ENCODE assay signal across 8 mouse cellular contexts in the genomic region with DNA sequence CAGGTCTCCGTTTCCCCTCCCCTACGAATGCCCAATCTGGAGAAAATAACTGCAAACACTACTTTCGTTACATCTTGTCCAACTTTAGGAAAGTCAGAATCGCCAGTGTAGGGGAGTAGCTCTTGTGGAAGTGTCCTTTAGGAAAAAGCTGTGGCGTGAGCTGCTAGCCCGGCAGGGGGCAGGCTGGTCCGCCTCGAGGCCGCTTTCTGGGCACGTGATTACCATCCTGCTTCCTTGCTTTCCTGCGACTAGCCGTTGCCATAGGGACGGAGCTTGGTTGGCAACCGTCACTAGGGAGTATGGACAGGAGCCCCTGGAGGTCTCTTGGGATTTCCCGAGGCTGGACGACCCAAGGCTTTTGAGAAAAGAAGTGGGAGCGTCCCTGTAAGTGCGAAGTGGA. TPM values are rescaled to one million over a fixed set of nuclear protein-coding genes. Genes with fewer than 3 reads are reported as not detected.
DNase-seq lines count a peak whose midpoint lies in the region; ATAC-seq and TF ChIP-seq lines count a peak whose summit lies in the region.

A gene (plus strand): TSS at position 269 of the 400 bp plus-strand sequence.

- H3K4me3 ChIP-seq in heart, embryonic 11.5 days (ENCODE audit: low read depth, low read length): no peak within 1 kb of the TSS
- peak within 1 kb of the TSS; percentile 13 for H3K4me3 ChIP-seq in kidney, embryonic 14.5 days (ENCODE audit: low read length)
- H3K4me3 ChIP-seq in limb, embryonic 13.5 days: peak within 1 kb of the TSS; percentile 37
- H3K4me3 ChIP-seq in midbrain, embryonic 14.5 days (replicated peaks; ENCODE audit: low read depth, low read length): peak within 1 kb of the TSS; percentile 19; the same call in 1 of the 2 replicates
- H3K4me3 ChIP-seq in spleen, adult 2 months (ENCODE audit: extremely low read depth, insufficient read depth, insufficient read length): no peak within 1 kb of the TSS

- DNase-seq in monocyte, adult 2 months (ENCODE audit: low read depth in 1 of 2, low spot score in 2 of 2): peak; percentile 14 to 32
- peak; percentile 97 for DNase-seq in midbrain, embryonic 14.5 days
- peak in 1 of 2 experiments; percentile 35 for DNase-seq in spleen, adult 2 months (ENCODE audit: low read depth in 1 of 2, low spot score in 2 of 2)

- H3K27me3 ChIP-seq in heart, embryonic 11.5 days (ENCODE audit: control insufficient read depth, insufficient read depth, low read length): no peaks in the 10 kb centered on the region
- no peaks in the 10 kb centered on the region for H3K27me3 ChIP-seq in kidney, embryonic 14.5 days (ENCODE audit: control insufficient read depth, insufficient read depth, low read length)
- H3K27me3 ChIP-seq in limb, embryonic 13.5 days: no peaks in the 10 kb centered on the region; the same call in 1 of the 2 replicates
- no peaks in the 10 kb centered on the region for H3K27me3 ChIP-seq in midbrain, embryonic 14.5 days (ENCODE audit: control insufficient read depth, insufficient read depth, low read length)
- H3K27me3 ChIP-seq in spleen, adult 2 months (ENCODE audit: control insufficient read depth, insufficient read depth, low read length): 0 out of 2 replicates have a peak, but pooled peaks cover 2% of the 10 kb centered on the region

- no peaks in the 10 kb centered on the region for H3K9me3 ChIP-seq in heart, embryonic 11.5 days (replicated peaks; ENCODE audit: control insufficient read depth, low read length)
- H3K9me3 ChIP-seq in kidney, embryonic 14.5 days (ENCODE audit: control insufficient read depth, low read length): no peaks in the 10 kb centered on the region
- H3K9me3 ChIP-seq in limb, embryonic 13.5 days: no peaks in the 10 kb centered on the region
- H3K9me3 ChIP-seq in midbrain, embryonic 14.5 days (ENCODE audit: control insufficient read depth, low read length): no peaks in the 10 kb centered on the region

- H3K9ac ChIP-seq in heart, embryonic 11.5 days (ENCODE audit: low read depth, low read length): no peak within 1 kb of the TSS
- no peak within 1 kb of the TSS for H3K9ac ChIP-seq in kidney, embryonic 14.5 days (ENCODE audit: low read depth, low read length)
- peak within 1 kb of the TSS; percentile 31 for H3K9ac ChIP-seq in limb, embryonic 13.5 days
- H3K9ac ChIP-seq in midbrain, embryonic 14.5 days (replicated peaks; ENCODE audit: low read length): no peak within 1 kb of the TSS

- WGBS in heart, embryonic 11.5 days (ENCODE audit: insufficient replicate concordance): 4% methylated on average over 18 of the region's 18 CpGs
- 2% methylated on average over 18 of the region's 18 CpGs for WGBS in kidney, embryonic 14.5 days
- WGBS in limb, embryonic 13.5 days: 2% methylated on average over 18 of the region's 18 CpGs
- WGBS in midbrain, embryonic 14.5 days: 3% methylated on average over 18 of the region's 18 CpGs
- WGBS in spleen, adult 2 months: 10% methylated on average over 18 of the region's 18 CpGs

- no peak for TF ChIP-seq POLR2A in spleen, adult 2 months (IDR thresholded peaks at IDR 0.05; ENCODE audit: low read depth, low read length)

- no peaks in the 10 kb centered on the region for H3K36me3 ChIP-seq in heart, embryonic 11.5 days (ENCODE audit: control insufficient read depth, insufficient read depth, low read length)
- no peaks in the 10 kb centered on the region; the same call in 1 of the 2 replicates for H3K36me3 ChIP-seq in kidney, embryonic 14.5 days (ENCODE audit: control insufficient read depth, insufficient read depth, low read length)
- H3K36me3 ChIP-seq in limb, embryonic 13.5 days: peaks cover 14% of the 10 kb centered on the region
- H3K36me3 ChIP-seq in midbrain, embryonic 14.5 days (ENCODE audit: control insufficient read depth, insufficient read depth, low read length): peaks cover 17% of the 10 kb centered on the region
- peaks cover 2% of the 10 kb centered on the region; the same call in 1 of the 2 replicates for H3K36me3 ChIP-seq in spleen, adult 2 months (ENCODE audit: control insufficient read depth, insufficient read depth, low read length)

- H3K4me1 ChIP-seq in heart, embryonic 11.5 days (ENCODE audit: control insufficient read depth, insufficient read depth, low read length): no peaks in the 10 kb centered on the region
- H3K4me1 ChIP-seq in kidney, embryonic 14.5 days (ENCODE audit: control insufficient read depth, insufficient read depth, low read length): no peaks in the 10 kb centered on the region
- peaks cover 18% of the 10 kb centered on the region for H3K4me1 ChIP-seq in limb, embryonic 13.5 days
- peaks cover 7% of the 10 kb centered on the region; the same call in 1 of the 2 replicates for H3K4me1 ChIP-seq in midbrain, embryonic 14.5 days (ENCODE audit: control insufficient read depth, insufficient read depth, low read length)
- H3K4me1 ChIP-seq in spleen, adult 2 months (ENCODE audit: control insufficient read depth, insufficient read depth, insufficient read length): no peaks in the 10 kb centered on the region

- TF ChIP-seq CTCF in spleen, adult 2 months (IDR thresholded peaks at IDR 0.05; ENCODE audit: extremely low read depth, insufficient read depth, insufficient read length, insufficient replicate concordance): peak; percentile 63; the same call in 1 of the 2 replicates

- H3K27ac ChIP-seq in heart, embryonic 11.5 days (ENCODE audit: low read depth, low read length): no peak within 1 kb of the TSS
- H3K27ac ChIP-seq in kidney, embryonic 14.5 days (ENCODE audit: low read depth, low read length): no peak within 1 kb of the TSS
- H3K27ac ChIP-seq in limb, embryonic 13.5 days: no peak within 1 kb of the TSS
- H3K27ac ChIP-seq in midbrain, embryonic 14.5 days (replicated peaks; ENCODE audit: low read depth, low read length): no peak within 1 kb of the TSS
- H3K27ac ChIP-seq in spleen, adult 2 months (ENCODE audit: insufficient read depth, low read length): no peak within 1 kb of the TSS

- H3K4me2 ChIP-seq in heart, embryonic 11.5 days: peak within 1 kb of the TSS; percentile 59
- peak within 1 kb of the TSS; percentile 45 for H3K4me2 ChIP-seq in kidney, embryonic 14.5 days (replicated peaks; ENCODE audit: low read depth, low read length)
- H3K4me2 ChIP-seq in limb, embryonic 13.5 days (replicated peaks): peak within 1 kb of the TSS; percentile 68
- H3K4me2 ChIP-seq in midbrain, embryonic 14.5 days (ENCODE audit: low read length): peak within 1 kb of the TSS; percentile 57

- ATAC-seq in monocyte, adult 5-6 weeks (replicated peaks; ENCODE audit: insufficient number of reproducible peaks, low FRiP score, low TSS enrichment, poor library complexity, severe bottlenecking): no peak; the same call in 1 of the 2 replicates
- 0 out of 2 replicates have a peak, but pooled peaks have one; percentile 54 for ATAC-seq in erythroid progenitor cell, adult 5-6 weeks (replicated peaks; ENCODE audit: low FRiP score, poor library complexity, severe bottlenecking)
- ATAC-seq in heart, embryonic 11.5 days (replicated peaks; ENCODE audit: insufficient number of reproducible peaks, low FRiP score, low TSS enrichment): no peak
- ATAC-seq in kidney, embryonic 14.5 days (ENCODE audit: low FRiP score, low TSS enrichment): peak; percentile 94
- peak; percentile 86 for ATAC-seq in limb, embryonic 13.5 days (ENCODE audit: low FRiP score, low read depth)
- ATAC-seq in midbrain, embryonic 14.5 days (ENCODE audit: low FRiP score, low TSS enrichment): peak; percentile 83; the same call in 1 of the 2 replicates

RNA-seq across cellular contexts. Expression of the gene that starts here (rescaled TPM):
- total RNA-seq in monocyte, adult 5-6 weeks (2017): 0.78 TPM in 1 of 3 replicates, not detected in the others
- 0.36 and 1.7 TPM in 2 replicates for total RNA-seq in erythroid progenitor cell, adult 5-6 weeks (2015; ENCODE audit: low replicate concordance)
- total RNA-seq in erythroid progenitor cell, adult 5-6 weeks (2017; ENCODE audit: low replicate concordance): 0.51 TPM in 1 of 2 replicates, not detected in the other
- 0.32 and 0.64 TPM in 2 replicates for polyA plus RNA-seq in heart, embryonic 11.5 days (2014; fragmentation: Nextera tagmentation; extraction: Ambion mirVana)
- 2.2 and 2.7 TPM in 2 replicates for polyA plus RNA-seq in kidney, embryonic 14.5 days (2014; fragmentation: Nextera tagmentation; extraction: Ambion mirVana)
- polyA plus RNA-seq in limb, embryonic 13.5 days (2015; fragmentation: Nextera tagmentation; extraction: Ambion mirVana): 0.61 and 1.1 TPM in 2 replicates
- polyA plus RNA-seq in midbrain, embryonic 14.5 days (2014; fragmentation: Nextera tagmentation; extraction: Ambion mirVana): 0.46 and 1.2 TPM in 2 replicates
- polyA plus RNA-seq in spleen, adult 2 months (2012; rRNA removed): 0.89 and 0.95 TPM in 2 replicates

Comparison
In these comparisons a context has a peak if more than half of its experiments do, and no peak if none do; other contexts are left out.
1. ATAC-seq: peak in erythroid progenitor cell, adult 5-6 weeks (single experiment), kidney, embryonic 14.5 days (single experiment), limb, embryonic 13.5 days (single experiment) and midbrain, embryonic 14.5 days (single experiment); none in monocyte, adult 5-6 weeks (single experiment) and heart, embryonic 11.5 days (single experiment).
2. H3K4me3 ChIP-seq: peak in kidney, embryonic 14.5 days (single experiment), limb, embryonic 13.5 days (single experiment) and midbrain, embryonic 14.5 days (single experiment); none in heart, embryonic 11.5 days (single experiment) and spleen, adult 2 months (single experiment).
3. Peak in every context shown above with its lines, with median percentiles within 50 percentile points of each other: H3K4me2 ChIP-seq.